Mouse (Mus musculus): ENCODE measurements around the gene Pcnx. TPM values are rescaled to one million over a fixed set of nuclear protein-coding genes. Genes with fewer than 3 reads are reported as not detected.

Pcnx gene
- polyA plus RNA-seq, 1 experiment, result 27.3 TPM

DNA sequence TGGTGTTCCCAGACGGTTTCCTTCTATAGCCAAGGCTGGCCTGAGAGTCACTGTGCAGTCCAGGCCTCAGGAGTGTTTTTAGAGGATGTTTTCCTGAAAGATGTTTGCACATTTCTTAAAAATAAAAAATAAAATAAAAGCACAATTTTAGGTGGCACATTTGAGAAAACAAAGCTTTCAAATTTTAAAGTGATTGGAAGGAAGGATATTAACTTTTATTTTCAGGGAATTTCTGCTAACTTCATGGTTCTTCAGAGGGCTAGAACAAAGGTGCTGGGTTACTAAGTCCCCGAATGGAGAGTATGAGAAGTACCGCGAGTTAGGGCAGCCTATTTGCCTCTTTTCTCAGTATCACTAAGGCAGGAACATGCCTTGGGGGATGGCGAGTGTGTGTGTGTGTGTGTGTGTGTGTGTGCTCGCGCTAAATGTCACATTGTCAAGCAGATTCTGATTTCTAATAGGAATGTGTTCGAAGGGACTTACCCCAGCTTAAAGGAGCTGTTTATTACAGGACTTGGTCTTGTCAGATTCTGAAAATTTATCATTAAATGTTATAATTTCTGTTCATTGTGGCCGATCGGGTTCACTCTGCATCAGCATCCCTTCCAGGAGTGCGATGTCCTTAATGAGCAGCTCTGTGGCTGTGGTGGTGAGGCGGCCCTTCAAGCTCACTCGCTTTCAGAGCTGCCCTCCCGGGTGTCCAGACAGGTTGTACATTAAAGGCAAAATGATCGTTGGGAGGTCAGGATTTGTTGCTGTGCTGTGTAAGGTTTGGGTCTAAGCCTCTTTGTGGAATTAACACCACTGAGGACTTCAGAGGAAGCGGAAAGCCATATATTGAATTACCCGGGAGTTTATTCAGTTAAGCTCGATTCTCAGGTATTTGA is 1.6 kb downstream of the Pcnx start:
- no peaks in the 10 kb centered on the region for H3K36me3 ChIP-seq (ENCODE audit: control insufficient read depth, insufficient read depth, low read length)
- no peak overlapping the region for H3K27ac ChIP-seq (ENCODE audit: insufficient read depth, low read depth, low read length)
- peaks cover 13% of the 10 kb centered on the region for H3K4me1 ChIP-seq (ENCODE audit: control insufficient read depth, insufficient read depth, low read length)
- peak overlapping the region; percentile 64 for H3K4me3 ChIP-seq (ENCODE audit: insufficient read depth, low read depth, low read length)
- WGBS, result 34% methylated on average over 18 of the region's 18 CpGs
- no peak for TF ChIP-seq POLR2A (IDR thresholded peaks at IDR 0.05; ENCODE audit: low read depth, low read length)
- no peak for TF ChIP-seq CTCF (conservative IDR thresholded peaks at IDR 0.05; ENCODE audit: insufficient read depth, insufficient read length, low read depth, low read length)
- DNase-seq, result peak; percentile 10
- no peaks in the 10 kb centered on the region for H3K27me3 ChIP-seq (replicated peaks; ENCODE audit: control insufficient read depth, insufficient read depth, low read length)

DNA sequence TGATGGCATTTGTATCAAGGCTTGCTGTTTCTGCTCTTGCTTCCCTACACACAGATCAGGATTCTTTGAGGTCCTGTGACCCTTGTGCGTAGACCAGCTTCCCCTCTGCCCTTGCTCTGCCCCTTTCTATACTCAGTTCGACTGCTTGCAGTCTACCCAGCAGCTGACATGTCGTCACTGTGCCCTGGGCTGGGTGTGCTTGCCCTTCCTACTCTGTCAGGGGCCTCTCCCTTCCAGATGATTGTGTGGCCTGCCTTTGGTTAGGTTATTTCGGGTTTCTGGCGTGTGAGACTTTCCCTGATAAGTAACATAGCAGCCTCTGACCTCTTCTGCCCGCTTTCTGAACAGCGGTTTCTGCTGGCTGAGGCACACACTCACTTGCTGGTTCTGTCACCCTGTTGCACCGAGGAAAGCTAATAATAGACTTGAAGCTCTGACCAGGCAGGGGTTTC is 2.6 kb downstream of the Pcnx start:
- Histone ChIP-seq H3K36me3 (ENCODE audit: control insufficient read depth, insufficient read depth, low read length) (no peaks in the 10 kb centered on the region), H3K4me1 (ENCODE audit: control insufficient read depth, insufficient read depth, low read length) (peaks cover 13% of the 10 kb centered on the region), H3K4me3 (ENCODE audit: insufficient read depth, low read depth, low read length) (no peak overlapping the region), H3K27me3 (replicated peaks; ENCODE audit: control insufficient read depth, insufficient read depth, low read length) (no peaks in the 10 kb centered on the region), H3K27ac (ENCODE audit: insufficient read depth, low read depth, low read length) (no peak overlapping the region)
- WGBS, result 36% methylated on average over 8 of the region's 8 CpGs
- DNase-seq, result peak; percentile 20
- TF ChIP-seq CTCF (conservative IDR thresholded peaks at IDR 0.05; ENCODE audit: insufficient read depth, insufficient read length, low read depth, low read length) (no peak), POLR2A (IDR thresholded peaks at IDR 0.05; ENCODE audit: low read depth, low read length) (no peak)

DNA sequence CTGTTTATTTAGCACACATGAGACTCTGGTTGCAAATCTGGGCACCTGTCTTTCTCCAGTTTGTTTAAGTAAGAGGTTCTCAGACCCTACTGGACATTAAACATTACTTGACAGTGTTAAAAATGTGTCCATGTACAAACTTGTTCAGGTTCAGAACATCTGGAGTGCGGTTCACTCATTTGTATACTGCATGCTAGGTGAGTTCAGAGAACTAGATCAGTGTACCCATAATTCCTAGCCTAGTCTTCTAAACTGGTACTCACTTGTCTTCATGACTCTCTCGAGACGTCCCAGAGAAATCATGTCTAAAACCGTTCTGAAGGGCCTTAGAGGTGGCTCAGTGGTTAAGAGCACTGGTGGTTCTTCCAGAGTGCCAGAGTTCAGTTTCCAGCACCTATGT is 4.1 kb downstream of the Pcnx start:
- H3K36me3 ChIP-seq (ENCODE audit: control insufficient read depth, insufficient read depth, low read length), result no peaks in the 10 kb centered on the region
- peaks cover 13% of the 10 kb centered on the region for H3K4me1 ChIP-seq (ENCODE audit: control insufficient read depth, insufficient read depth, low read length)
- no peak for DNase-seq
- no peaks in the 10 kb centered on the region for H3K27me3 ChIP-seq (replicated peaks; ENCODE audit: control insufficient read depth, insufficient read depth, low read length)
- no peak overlapping the region for H3K27ac ChIP-seq (ENCODE audit: insufficient read depth, low read depth, low read length)
- no peak overlapping the region for H3K4me3 ChIP-seq (ENCODE audit: insufficient read depth, low read depth, low read length)
- TF ChIP-seq POLR2A (IDR thresholded peaks at IDR 0.05; ENCODE audit: low read depth, low read length), result no peak
- TF ChIP-seq CTCF (conservative IDR thresholded peaks at IDR 0.05; ENCODE audit: insufficient read depth, insufficient read length, low read depth, low read length), result no peak
- 95% methylated on average over 4 of the region's 4 CpGs for WGBS

DNA sequence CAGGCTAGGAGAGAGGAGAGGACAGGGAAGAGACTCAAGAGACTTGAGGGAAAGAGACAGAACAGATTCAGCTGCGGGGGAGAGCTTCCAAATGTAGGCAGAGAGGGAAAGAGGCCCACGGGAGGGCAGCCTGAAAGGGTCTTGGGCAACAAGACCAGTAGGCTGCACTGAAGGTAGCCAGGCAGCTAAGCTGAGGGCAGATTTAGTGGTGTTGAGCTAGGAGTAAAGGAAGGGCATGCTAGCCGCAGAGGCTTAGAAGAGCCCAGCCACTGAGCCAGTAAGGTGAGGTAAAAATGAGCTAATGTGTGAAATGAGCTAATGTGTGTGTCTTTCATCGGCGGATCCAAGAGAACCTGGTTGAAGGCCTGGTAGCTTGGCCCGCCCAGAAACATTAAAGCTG is 5.4 kb downstream of the Pcnx start:
- Histone ChIP-seq H3K4me1 (ENCODE audit: control insufficient read depth, insufficient read depth, low read length) (peaks cover 15% of the 10 kb centered on the region), H3K27me3 (replicated peaks; ENCODE audit: control insufficient read depth, insufficient read depth, low read length) (no peaks in the 10 kb centered on the region), H3K4me3 (ENCODE audit: insufficient read depth, low read depth, low read length) (no peak overlapping the region), H3K36me3 (ENCODE audit: control insufficient read depth, insufficient read depth, low read length) (no peaks in the 10 kb centered on the region), H3K27ac (ENCODE audit: insufficient read depth, low read depth, low read length) (no peak overlapping the region)
- WGBS, result 91% methylated on average over 6 of the region's 6 CpGs
- TF ChIP-seq POLR2A (IDR thresholded peaks at IDR 0.05; ENCODE audit: low read depth, low read length) (no peak), CTCF (conservative IDR thresholded peaks at IDR 0.05; ENCODE audit: insufficient read depth, insufficient read length, low read depth, low read length) (no peak)
- DNase-seq, result no peak

DNA sequence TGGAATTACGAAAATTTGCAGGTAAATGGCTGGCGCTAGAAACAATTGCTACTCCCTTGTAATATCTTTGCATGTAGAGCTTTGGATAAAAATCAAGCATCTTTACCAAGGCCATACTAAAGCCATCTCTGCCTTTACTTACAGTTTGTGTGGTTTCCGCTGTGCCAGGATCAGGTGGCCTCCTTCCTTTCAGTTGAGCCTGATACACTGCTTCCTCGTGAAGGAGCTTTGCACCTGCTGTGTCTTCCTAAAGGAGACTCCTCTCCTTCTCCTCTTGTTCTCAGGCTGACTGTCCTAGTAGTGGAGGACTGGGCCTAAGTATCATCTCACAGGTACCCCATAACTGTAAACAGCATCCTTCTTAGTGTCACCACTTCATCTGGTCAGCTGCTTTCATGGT is 7.5 kb downstream of the Pcnx start:
- no peak overlapping the region for H3K4me3 ChIP-seq (ENCODE audit: insufficient read depth, low read depth, low read length)
- WGBS, result 91% methylated on average over 4 of the region's 4 CpGs
- no peaks in the 10 kb centered on the region for H3K27me3 ChIP-seq (replicated peaks; ENCODE audit: control insufficient read depth, insufficient read depth, low read length)
- DNase-seq, result no peak
- TF ChIP-seq POLR2A (IDR thresholded peaks at IDR 0.05; ENCODE audit: low read depth, low read length) (no peak), CTCF (conservative IDR thresholded peaks at IDR 0.05; ENCODE audit: insufficient read depth, insufficient read length, low read depth, low read length) (no peak)
- H3K27ac ChIP-seq (ENCODE audit: insufficient read depth, low read depth, low read length), result no peak overlapping the region
- H3K36me3 ChIP-seq (ENCODE audit: control insufficient read depth, insufficient read depth, low read length), result no peaks in the 10 kb centered on the region
- peaks cover 9% of the 10 kb centered on the region for H3K4me1 ChIP-seq (ENCODE audit: control insufficient read depth, insufficient read depth, low read length)

DNA sequence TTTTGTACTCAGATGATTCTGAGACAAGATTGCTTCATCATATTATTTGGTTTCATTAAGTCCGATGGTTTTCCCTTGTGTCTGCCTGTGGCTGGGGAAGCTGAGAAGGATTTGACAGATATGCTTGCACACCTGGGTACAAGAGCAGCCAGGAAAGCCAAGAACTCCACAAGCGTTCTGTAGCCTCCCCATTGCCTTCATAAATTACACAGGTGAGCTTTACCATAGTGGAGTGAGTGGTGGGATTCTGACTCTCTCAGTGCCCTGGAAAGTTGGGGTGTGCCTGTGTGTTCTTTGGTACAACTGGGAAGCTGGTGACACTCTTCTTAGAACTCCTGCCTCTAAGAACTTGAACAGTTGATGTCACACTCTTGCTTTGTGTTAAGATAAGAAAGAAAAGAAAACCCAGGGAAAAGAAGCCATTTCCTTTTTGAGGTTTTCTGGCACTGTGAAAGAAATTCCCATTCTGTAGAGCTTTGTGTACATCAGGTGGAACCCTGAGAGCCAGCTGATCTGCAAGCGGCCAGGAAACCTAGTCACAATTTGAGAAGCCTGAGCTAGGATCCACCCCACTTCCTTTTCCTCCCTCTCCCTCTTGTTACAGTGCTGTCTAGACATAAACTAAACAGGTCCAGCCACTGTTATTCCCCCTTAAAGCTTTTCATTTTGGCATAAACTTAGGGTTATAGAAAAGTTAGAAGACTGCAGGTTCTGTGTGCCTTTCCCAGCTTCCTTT is 9.6 kb downstream of the Pcnx start:
- H3K4me3 ChIP-seq (ENCODE audit: insufficient read depth, low read depth, low read length), result no peak overlapping the region
- H3K27ac ChIP-seq (ENCODE audit: insufficient read depth, low read depth, low read length), result no peak overlapping the region
- TF ChIP-seq CTCF (conservative IDR thresholded peaks at IDR 0.05; ENCODE audit: insufficient read depth, insufficient read length, low read depth, low read length), result no peak
- TF ChIP-seq POLR2A (IDR thresholded peaks at IDR 0.05; ENCODE audit: low read depth, low read length), result no peak
- peaks cover 4% of the 10 kb centered on the region; the same call in 1 of the 2 replicates for H3K4me1 ChIP-seq (ENCODE audit: control insufficient read depth, insufficient read depth, low read length)
- WGBS, result 72% methylated on average over 3 of the region's 3 CpGs
- H3K27me3 ChIP-seq (replicated peaks; ENCODE audit: control insufficient read depth, insufficient read depth, low read length), result no peaks in the 10 kb centered on the region
- no peaks in the 10 kb centered on the region for H3K36me3 ChIP-seq (ENCODE audit: control insufficient read depth, insufficient read depth, low read length)
- DNase-seq, result peak; percentile 23

DNA sequence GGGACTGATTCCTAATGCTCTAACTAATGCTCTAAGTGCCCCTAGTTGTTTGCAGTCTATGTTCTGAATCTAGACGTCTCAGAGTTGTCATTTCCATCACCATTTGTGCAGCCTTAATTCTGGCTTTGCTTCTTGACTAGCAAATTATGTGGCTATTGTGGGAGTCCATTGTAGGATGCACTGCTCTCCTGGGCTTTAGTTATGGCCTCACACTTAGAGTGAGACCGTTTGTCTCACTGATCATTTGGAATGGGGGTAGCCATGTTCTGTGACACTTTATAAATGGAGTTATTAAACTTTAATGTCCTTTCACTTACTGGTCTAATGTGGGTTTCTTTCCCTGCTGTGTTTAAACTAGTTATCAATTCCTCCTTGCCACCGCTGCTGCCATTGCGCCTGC is 13.5 kb downstream of the Pcnx start:
- no peak overlapping the region for H3K27ac ChIP-seq (ENCODE audit: insufficient read depth, low read depth, low read length)
- H3K27me3 ChIP-seq (replicated peaks; ENCODE audit: control insufficient read depth, insufficient read depth, low read length), result no peaks in the 10 kb centered on the region
- DNase-seq, result no peak
- TF ChIP-seq CTCF (conservative IDR thresholded peaks at IDR 0.05; ENCODE audit: insufficient read depth, insufficient read length, low read depth, low read length) (no peak), POLR2A (IDR thresholded peaks at IDR 0.05; ENCODE audit: low read depth, low read length) (no peak)
- H3K36me3 ChIP-seq (ENCODE audit: control insufficient read depth, insufficient read depth, low read length), result no peaks in the 10 kb centered on the region
- no peak overlapping the region for H3K4me3 ChIP-seq (ENCODE audit: insufficient read depth, low read depth, low read length)
- WGBS, result 80% methylated on average over 4 of the region's 4 CpGs
- H3K4me1 ChIP-seq (ENCODE audit: control insufficient read depth, insufficient read depth, low read length), result peaks cover 4% of the 10 kb centered on the region; the same call in 1 of the 2 replicates

Measured in kidney, adult 2 months (tissue).